Mouse (Mus musculus): ENCODE results near the gene Pum1. TPM values are rescaled to one million over a fixed set of nuclear protein-coding genes. Genes with fewer than 3 reads are reported as not detected.

Pum1 gene
- polyA plus RNA-seq, 1 experiment from 2014 or later, result 35.7 TPM

- Histone ChIP-seq H3K4me2 (ENCODE audit: low read depth, low read length) (no peak overlapping the region), H3K36me3 (ENCODE audit: control insufficient read depth, insufficient read depth) (no peaks in the 10 kb centered on the region), H3K4me1 (ENCODE audit: control insufficient read depth, low read depth, low read length) (no peaks in the 10 kb centered on the region), H3K9me3 (replicated peaks; ENCODE audit: control insufficient read depth, low read length) (no peaks in the 10 kb centered on the region), H3K9ac (ENCODE audit: low read depth, low read length) (no peak overlapping the region), H3K27me3 (ENCODE audit: control insufficient read depth, insufficient read depth, low read depth, low read length) (no peaks in the 10 kb centered on the region), H3K4me3 (ENCODE audit: low read depth, low read length) (no peak overlapping the region), H3K27ac (ENCODE audit: low read length) (no peak overlapping the region)
- WGBS (ENCODE audit: insufficient replicate concordance), result 60% methylated on average over 3 of the region's 3 CpGs
- ATAC-seq (ENCODE audit: low read depth), result no peak
Measured at GRCm38 (mm10) chr4:130819806-130820205, 156.7 kb downstream of the Pum1 start.

GRCm38 (mm10) chr4:130820594-130821255 is 157.6 kb downstream of the Pum1 start:
- Histone ChIP-seq H3K4me1 (ENCODE audit: control insufficient read depth, low read depth, low read length) (no peaks in the 10 kb centered on the region), H3K27ac (ENCODE audit: low read length) (no peak overlapping the region), H3K9me3 (replicated peaks; ENCODE audit: control insufficient read depth, low read length) (no peaks in the 10 kb centered on the region), H3K9ac (ENCODE audit: low read depth, low read length) (no peak overlapping the region), H3K27me3 (ENCODE audit: control insufficient read depth, insufficient read depth, low read depth, low read length) (no peaks in the 10 kb centered on the region), H3K4me3 (ENCODE audit: low read depth, low read length) (no peak overlapping the region), H3K4me2 (ENCODE audit: low read depth, low read length) (no peak overlapping the region), H3K36me3 (ENCODE audit: control insufficient read depth, insufficient read depth) (no peaks in the 10 kb centered on the region)
- 51% methylated on average over 7 of the region's 7 CpGs for WGBS (ENCODE audit: insufficient replicate concordance)
- peak; percentile 37; the same call in 1 of the 2 replicates for ATAC-seq (ENCODE audit: low read depth)

- Histone ChIP-seq H3K4me2 (ENCODE audit: low read depth, low read length) (no peak overlapping the region), H3K27ac (ENCODE audit: low read length) (no peak overlapping the region), H3K4me1 (ENCODE audit: control insufficient read depth, low read depth, low read length) (no peaks in the 10 kb centered on the region), H3K4me3 (ENCODE audit: low read depth, low read length) (no peak overlapping the region), H3K9me3 (replicated peaks; ENCODE audit: control insufficient read depth, low read length) (no peaks in the 10 kb centered on the region), H3K9ac (ENCODE audit: low read depth, low read length) (no peak overlapping the region), H3K27me3 (ENCODE audit: control insufficient read depth, insufficient read depth, low read depth, low read length) (no peaks in the 10 kb centered on the region), H3K36me3 (ENCODE audit: control insufficient read depth, insufficient read depth) (no peaks in the 10 kb centered on the region)
- WGBS (ENCODE audit: insufficient replicate concordance), result 31% methylated on average over 18 of the region's 18 CpGs
- ATAC-seq (ENCODE audit: low read depth), result peak; percentile 43; the same call in 1 of the 2 replicates
Measured at GRCm38 (mm10) chr4:130828851-130829673, 165.9 kb downstream of the Pum1 start.

Other genes starting within 250 kb of the Pum1 start
- not detected in 2 replicates for gene Nkain1, start 89.1 kb upstream of the Pum1 start, polyA plus RNA-seq (2015; fragmentation: Nextera tagmentation; extraction: Ambion mirVana)
- 9.5 and 12.3 TPM in 2 replicates for gene Sdc3, start 129.2 kb downstream of the Pum1 start, polyA plus RNA-seq (2015; fragmentation: Nextera tagmentation; extraction: Ambion mirVana)
- 78.1 and 91.2 TPM in 2 replicates for gene Laptm5, start 249.8 kb downstream of the Pum1 start, polyA plus RNA-seq (2015; fragmentation: Nextera tagmentation; extraction: Ambion mirVana)

Data from liver, embryonic 16.5 days (tissue).